Mouse (Mus musculus): ENCODE data around the gene Pelo.

DNA sequence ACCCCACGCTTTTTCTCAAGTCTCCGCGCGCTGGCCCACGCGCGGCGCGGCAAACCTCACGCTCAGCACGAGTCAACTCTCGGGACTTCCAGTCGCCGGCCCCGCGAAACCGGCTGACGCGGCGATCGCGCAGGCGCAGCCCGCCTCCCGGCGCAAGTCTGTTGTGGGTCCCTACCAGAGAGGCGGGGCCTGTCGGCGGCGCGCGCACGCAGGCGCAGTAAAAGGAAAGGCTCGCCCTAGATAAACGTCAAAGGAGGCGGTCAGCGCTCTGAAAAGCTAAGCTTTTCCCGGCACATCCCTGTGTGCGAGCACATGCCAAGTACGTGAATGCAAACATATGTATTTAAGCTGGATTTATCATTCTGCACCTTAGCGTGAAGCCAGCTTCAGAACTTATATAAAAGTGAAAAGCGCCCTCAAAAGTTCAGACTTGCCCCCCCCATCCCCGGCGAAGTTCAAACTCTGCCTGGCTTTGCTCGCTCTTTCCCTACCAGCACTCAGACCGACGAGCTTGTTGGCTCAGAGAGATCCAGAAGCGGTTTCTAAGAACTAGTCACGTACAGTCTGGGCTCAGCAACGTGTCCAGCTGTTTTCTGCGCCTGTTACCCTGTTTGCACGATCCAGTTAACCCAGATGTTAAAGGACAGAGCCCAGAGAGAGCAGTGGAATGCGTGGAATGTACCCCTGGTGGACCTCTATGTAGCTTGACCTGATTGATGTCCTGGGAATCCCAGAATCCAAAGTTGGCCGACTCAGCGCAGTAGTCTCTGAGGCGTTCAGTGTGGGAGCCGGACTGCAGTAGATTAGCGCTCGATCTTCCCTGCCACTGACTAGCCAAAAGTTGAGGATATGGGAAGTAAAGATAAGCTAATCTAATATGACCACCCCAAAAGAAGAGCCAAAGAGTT is at the start of gene Pelo:
- TF ChIP-seq CTCF (IDR thresholded peaks at IDR 0.05; ENCODE audit: insufficient read depth, low read depth, low read length), result no peak
- TF ChIP-seq POLR2A (IDR thresholded peaks at IDR 0.05; ENCODE audit: insufficient read depth, low read depth, low read length), result peak; percentile 85
